Mouse (Mus musculus) embryonic fibroblast, embryonic 13.5 days (primary cell): ENCODE results near the gene Trem2.

Experiments
- CTCF ChIP-seq: IDR thresholded peaks from 2 replicates; pipeline ENCODE4 v1.5.1; 2011; ENCODE audit warnings: mild to moderate bottlenecking, control low read depth, low read length, moderate library complexity, borderline replicate concordance; ENCODE audit not compliant: insufficient read depth
- POLR2A ChIP-seq: IDR thresholded peaks from 2 replicates; pipeline ENCODE4 v1.6.1; 2011; ENCODE audit warnings: low read depth, mild to moderate bottlenecking, control low read depth, low read length, moderate library complexity

DNA sequence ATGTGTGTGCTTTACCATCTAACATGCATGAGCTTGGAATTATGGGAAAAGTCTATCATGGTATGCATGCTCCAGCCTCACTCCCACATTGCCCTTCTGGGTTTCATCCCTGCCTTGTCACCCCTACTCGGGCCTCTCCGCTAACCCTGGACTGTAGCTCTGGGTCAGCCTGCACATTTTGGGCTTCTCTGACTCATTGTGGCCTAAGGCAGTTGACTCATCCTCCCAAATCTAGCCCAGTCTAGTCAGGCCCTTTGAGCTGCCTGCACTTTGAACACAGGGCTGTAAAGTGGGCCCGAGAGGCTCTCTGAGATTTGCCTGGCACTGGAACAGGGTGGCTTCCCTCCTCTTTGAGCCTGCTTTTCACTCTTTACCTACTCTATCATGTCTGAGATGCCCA, 9.6 kb downstream of the Trem2 start:
- TF ChIP-seq CTCF = no peak
- TF ChIP-seq POLR2A = no peak
